In genomic region chr1:99813334-99814110, GRCm38 (mm10) we compare ENCODE assay signal across 35 mouse cellular contexts. TPM values are rescaled to one million over a fixed set of nuclear protein-coding genes. Genes with fewer than 3 reads are reported as not detected.
DNase-seq lines count a peak whose midpoint lies in the region; ATAC-seq and TF ChIP-seq lines count a peak whose summit lies in the region.
"Had no signal": no experiment of that assay in that cellular context is flagged by ENCODE, and none has a peak within 500 bp of the region (broad histone marks: within the 10 kb centered on the region; RNA-seq: fewer than 3 reads in every experiment).

No protein-coding gene starts in this region.

- DNase-seq in hindbrain, embryonic 10.5 days (ENCODE audit: low spot score), result no peak
- DNase-seq in brain, embryonic 14.5 days (ENCODE audit: low read depth), result peak; percentile 19
- peak; percentile 17 to 23 for DNase-seq in layer of hippocampus, adult 2 months (ENCODE audit: low spot score in 2 of 2)
- peak; percentile 7 to 18 for DNase-seq in layer of hippocampus, postnatal 36 days
- DNase-seq in right cerebral cortex, postnatal 25 days, result no peak
- no peak for DNase-seq in gastrocnemius, adult 18-20 months (ENCODE audit: low spot score)
- DNase-seq: adrenal gland, postnatal 36 days; cerebellum, adult 8-10 months; cerebellum, postnatal 25 days; gastrocnemius, adult 2 months; gastrocnemius, postnatal 36 days; heart, adult 18-20 months; heart, postnatal 36 days; kidney, adult 18-20 months; kidney, postnatal 25 days; left cerebral cortex, postnatal 4 days; liver, postnatal 0 days; lung, postnatal 4 days; right cerebral cortex, adult 18-20 months; right cerebral cortex, postnatal 4 days; thymus, adult 2 months had no signal

- H3K4me1 ChIP-seq in hindbrain, embryonic 16.5 days (ENCODE audit: control insufficient read depth, insufficient read depth, low read depth, low read length), result no peaks in the 10 kb centered on the region
- H3K4me1 ChIP-seq in hindbrain, embryonic 10.5 days (replicated peaks), result no peaks in the 10 kb centered on the region
- H3K4me1 ChIP-seq: kidney, embryonic 15.5 days; liver, embryonic 12.5 days; megakaryocyte, embryonic 14.5 days; midbrain, embryonic 12.5 days; neural tube, embryonic 12.5 days had no signal

- no peaks in the 10 kb centered on the region for H3K36me3 ChIP-seq in hindbrain, embryonic 16.5 days (ENCODE audit: control insufficient read depth, insufficient read depth, low read length)
- H3K36me3 ChIP-seq in hindbrain, embryonic 10.5 days, result no peaks in the 10 kb centered on the region
- H3K36me3 ChIP-seq: kidney, embryonic 15.5 days; liver, embryonic 12.5 days; midbrain, embryonic 12.5 days; neural tube, embryonic 12.5 days had no signal

- no peaks in the 10 kb centered on the region for H3K9me3 ChIP-seq in hindbrain, embryonic 16.5 days (ENCODE audit: control insufficient read depth, low read length)
- H3K9me3 ChIP-seq in hindbrain, embryonic 10.5 days, result no peaks in the 10 kb centered on the region
- H3K9me3 ChIP-seq: kidney, embryonic 15.5 days; liver, embryonic 12.5 days; megakaryocyte, embryonic 14.5 days; midbrain, embryonic 12.5 days; neural tube, embryonic 12.5 days had no signal

- no peak overlapping the region for H3K4me3 ChIP-seq in hindbrain, embryonic 16.5 days (ENCODE audit: low read length)
- H3K4me3 ChIP-seq in hindbrain, embryonic 10.5 days, result no peak overlapping the region
- H3K4me3 ChIP-seq in layer of hippocampus, adult 2 months, result no peak overlapping the region
- H3K4me3 ChIP-seq: gastrocnemius, adult 2 months; kidney, embryonic 15.5 days; liver, embryonic 12.5 days; megakaryocyte, embryonic 14.5 days; midbrain, embryonic 12.5 days; myocyte; neural tube, embryonic 12.5 days had no signal

- TF ChIP-seq POLR2A in brain, embryonic 14.5 days (IDR thresholded peaks at IDR 0.05; ENCODE audit: borderline replicate concordance, extremely low read depth, insufficient read depth, insufficient read length, poor library complexity, severe bottlenecking), result no peak

- H3K27me3 ChIP-seq in hindbrain, embryonic 16.5 days (replicated peaks; ENCODE audit: control insufficient read depth, insufficient read depth, low read length), result no peaks in the 10 kb centered on the region
- no peaks in the 10 kb centered on the region for H3K27me3 ChIP-seq in hindbrain, embryonic 10.5 days (ENCODE audit: insufficient read depth, poor library complexity, severe bottlenecking)
- H3K27me3 ChIP-seq: kidney, embryonic 15.5 days; liver, embryonic 12.5 days; megakaryocyte, embryonic 14.5 days; midbrain, embryonic 12.5 days; neural tube, embryonic 12.5 days had no signal

- no peak for TF ChIP-seq CTCF in brain, embryonic 14.5 days (IDR thresholded peaks at IDR 0.05; ENCODE audit: borderline replicate concordance, extremely low read depth, insufficient read depth, insufficient read length)
- no peak for TF ChIP-seq CTCF in layer of hippocampus, adult 2 months (conservative IDR thresholded peaks at IDR 0.05)

- WGBS in hindbrain, embryonic 16.5 days, result 76% methylated on average over 6 of the region's 6 CpGs
- 88% methylated on average over 6 of the region's 6 CpGs for WGBS in hindbrain, embryonic 10.5 days

- H3K4me2 ChIP-seq in hindbrain, embryonic 16.5 days (ENCODE audit: low read length), result no peak overlapping the region
- H3K4me2 ChIP-seq: heart, embryonic 11.5 days; kidney, embryonic 15.5 days; liver, embryonic 12.5 days; midbrain, embryonic 12.5 days; neural tube, embryonic 12.5 days had no signal

- ATAC-seq in hindbrain, embryonic 16.5 days, result peak; percentile 52; the same call in 1 of the 2 replicates
- ATAC-seq: forebrain, embryonic 14.5 days; inflammation-experienced regulatory T-cells, adult 6 months; liver, embryonic 12.5 days; liver, postnatal 0 days had no signal

- no peak overlapping the region for H3K9ac ChIP-seq in hindbrain, embryonic 16.5 days (ENCODE audit: low read depth, low read length)
- H3K9ac ChIP-seq: kidney, embryonic 15.5 days; liver, embryonic 12.5 days; liver, postnatal 0 days; midbrain, embryonic 12.5 days; neural tube, embryonic 12.5 days had no signal

- no peak overlapping the region for H3K27ac ChIP-seq in hindbrain, embryonic 16.5 days (ENCODE audit: low read depth, low read length)
- no peak overlapping the region for H3K27ac ChIP-seq in hindbrain, embryonic 10.5 days
- H3K27ac ChIP-seq in layer of hippocampus, adult 2 months, result peak overlapping the region; percentile 65
- H3K27ac ChIP-seq: gastrocnemius, adult 2 months; kidney, embryonic 15.5 days; liver, embryonic 12.5 days; midbrain, embryonic 12.5 days; neural tube, embryonic 12.5 days; stomach, postnatal 0 days had no signal

RNA-seq across cellular contexts. Expression of gene Cntnap5b, which starts 41.0 kb away (rescaled TPM):
- 3.6 and 4.2 TPM in 2 replicates for polyA plus RNA-seq in hindbrain, embryonic 16.5 days (2015; fragmentation: Nextera tagmentation; extraction: Ambion mirVana)
- polyA plus RNA-seq in hindbrain, embryonic 10.5 days (2016; fragmentation: Nextera tagmentation; extraction: Ambion mirVana), result 0.09 TPM in 1 of 2 replicates, not detected in the other
- 1.7 and 3.2 TPM in 2 replicates for polyA plus RNA-seq in brain, embryonic 14.5 days (2012; rRNA removed)
- total RNA-seq in layer of hippocampus, adult 2 months (2021), result 10 to 100 TPM; 20.4 to 23.7 TPM
- total RNA-seq in layer of hippocampus, postnatal 36 days (2021), result 10 to 100 TPM; 19.7 to 23.8 TPM
- under 1 TPM; 0.07 TPM for total RNA-seq in gastrocnemius, adult 18-20 months (2021)
- polyA plus RNA-seq: heart, embryonic 11.5 days; heart, embryonic 16.5 days; inflammation-experienced regulatory T-cells, adult 6 months; kidney, embryonic 15.5 days; liver, embryonic 12.5 days; liver, postnatal 0 days; myocyte; spleen, adult 2 months; stomach, postnatal 0 days; urinary bladder, adult 2 months had no signal

Comparison
In these comparisons a context has a peak if more than half of its experiments do, and no peak if none do; other contexts are left out.
1. DNase-seq: peak in brain, embryonic 14.5 days (single experiment), layer of hippocampus, adult 2 months (2 of 2) and layer of hippocampus, postnatal 36 days (2 of 2); none in hindbrain, embryonic 10.5 days (single experiment), right cerebral cortex, postnatal 25 days (single experiment) and gastrocnemius, adult 18-20 months (single experiment).
2. RNA of gene Cntnap5b, which starts 41.0 kb away (total RNA-seq): 19.7 to 23.8 TPM in layer of hippocampus, postnatal 36 days and 20.4 to 23.7 TPM in layer of hippocampus, adult 2 months; 0.07 TPM in gastrocnemius, adult 18-20 months; every median in the first group is over 10 times any median in the second.